ENCODE assay signal across 8 mouse cellular contexts in the genomic region with DNA sequence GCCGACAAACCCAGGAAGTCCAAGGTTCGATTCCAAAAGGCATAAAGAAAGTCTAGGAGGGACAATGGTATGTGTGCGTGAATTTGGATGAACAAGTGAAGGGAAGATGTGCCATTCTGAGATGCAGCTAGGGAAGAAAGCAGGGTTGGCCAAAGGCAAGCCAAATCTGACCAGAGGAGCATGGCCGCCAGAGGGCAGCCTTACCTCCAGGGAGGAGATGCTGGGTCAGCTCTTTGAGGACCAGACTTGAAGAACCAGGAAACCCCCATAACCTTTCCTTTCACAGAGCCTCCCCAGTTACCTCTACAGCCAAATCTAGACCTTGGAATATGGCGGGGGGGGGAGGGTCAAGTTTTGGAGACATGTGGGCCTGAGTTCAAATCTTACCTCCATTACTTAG.
DNase-seq lines count a peak whose midpoint lies in the region; ATAC-seq and TF ChIP-seq lines count a peak whose summit lies in the region.

No protein-coding gene starts in this region.

- peak; percentile 78 for DNase-seq in heart, postnatal 4 days
- DNase-seq in 416B (ENCODE audit: low read depth) (peak; percentile 47), MEL (ENCODE audit: low read depth, low spot score) (peak; percentile 25)
- DNase-seq in cerebellum, postnatal 36 days, result peak; percentile 69 to 81
- DNase-seq in kidney, postnatal 36 days, result peak; percentile 29 to 86

- H3K9ac ChIP-seq in heart, embryonic 12.5 days, result no peak overlapping the region
- no peak overlapping the region for H3K9ac ChIP-seq in MEL (ENCODE audit: control insufficient read depth, low read depth, low read length, poor library complexity, severe bottlenecking)

- no peaks in the 10 kb centered on the region for H3K79me2 ChIP-seq in MEL (ENCODE audit: control insufficient read depth, insufficient read depth, low read length, poor library complexity)

- TF ChIP-seq POLR2A in MEL (IDR thresholded peaks at IDR 0.05; ENCODE audit: control insufficient read depth in 1 of 2, insufficient read depth in 1 of 2, low read depth in 1 of 2, low read length in 2 of 2, poor library complexity in 1 of 2), result no peak
- TF ChIP-seq POLR2A in olfactory bulb, adult 2 months (IDR thresholded peaks at IDR 0.05; ENCODE audit: insufficient read depth, low read depth, low read length), result no peak

- no peak overlapping the region for H3K27ac ChIP-seq in heart, embryonic 12.5 days (ENCODE audit: poor library complexity, severe bottlenecking)
- H3K27ac ChIP-seq in MEL (ENCODE audit: control insufficient read depth, low read depth, low read length), result no peak overlapping the region
- H3K27ac ChIP-seq in olfactory bulb, adult 2 months (ENCODE audit: insufficient read depth, low read depth, low read length), result no peak overlapping the region

- H3K36me3 ChIP-seq in heart, embryonic 12.5 days, result no peaks in the 10 kb centered on the region
- H3K36me3 ChIP-seq in MEL (ENCODE audit: control insufficient read depth in 1 of 2, insufficient read depth in 2 of 2, low read length in 2 of 2), result no peaks in the 10 kb centered on the region

- WGBS in heart, embryonic 12.5 days, result 42% methylated on average over 5 of the region's 5 CpGs
- WGBS in olfactory bulb, adult 2 months, result 54% methylated on average over 5 of the region's 5 CpGs

- no peaks in the 10 kb centered on the region for H3K9me3 ChIP-seq in heart, embryonic 12.5 days (replicated peaks)
- H3K9me3 ChIP-seq in MEL (replicated peaks; ENCODE audit: insufficient read depth, low read length), result no peaks in the 10 kb centered on the region

- no peak for ATAC-seq in heart, embryonic 12.5 days (ENCODE audit: insufficient number of reproducible peaks, low FRiP score)
- ATAC-seq in inflammation-experienced regulatory T-cells, adult 6 months, result no peak

- TF ChIP-seq RAD21 in MEL (IDR thresholded peaks at IDR 0.05; ENCODE audit: low read depth, low read length), result peak; percentile 40

- TF ChIP-seq EP300 in MEL (IDR thresholded peaks at IDR 0.05; ENCODE audit: low read depth in 1 of 2, low read length in 2 of 2), result no peak

- H3K4me2 ChIP-seq in heart, embryonic 12.5 days, result no peak overlapping the region

- no peak overlapping the region for H3K4me3 ChIP-seq in heart, embryonic 12.5 days
- H3K4me3 ChIP-seq in MEL (ENCODE audit: control insufficient read depth in 1 of 2, insufficient read depth in 1 of 2, low read depth in 2 of 2, low read length in 2 of 2), result no peak overlapping the region
- H3K4me3 ChIP-seq in olfactory bulb, adult 2 months (ENCODE audit: insufficient read depth, low read depth, low read length), result no peak overlapping the region

- peaks cover 13% of the 10 kb centered on the region; the same call in 1 of the 2 replicates for H3K27me3 ChIP-seq in heart, embryonic 12.5 days (replicated peaks)
- peaks cover 0 to 1% of the 10 kb centered on the region in 2 experiments; a peak in 1 of 4 replicates for H3K27me3 ChIP-seq in MEL (ENCODE audit: control insufficient read depth in 1 of 2, insufficient read depth in 2 of 2, low read length in 2 of 2)

- peak; percentile 63 to 80 (median 68); a peak in 5 of 6 replicates for TF ChIP-seq CTCF in MEL (IDR thresholded peaks at IDR 0.05 in 2 of 3, conservative IDR thresholded peaks at IDR 0.05 in 1 of 3; ENCODE audit: control insufficient read depth in 1 of 3, insufficient read depth in 1 of 3, low read depth in 2 of 3, low read length in 3 of 3, poor library complexity in 1 of 3, severe bottlenecking in 1 of 3)
- TF ChIP-seq CTCF in olfactory bulb, adult 2 months (IDR thresholded peaks at IDR 0.05; ENCODE audit: insufficient read depth, low read depth, low read length), result peak; percentile 43; the same call in 1 of the 2 replicates

- H3K4me1 ChIP-seq in heart, embryonic 12.5 days (replicated peaks), result no peaks in the 10 kb centered on the region
- H3K4me1 ChIP-seq in MEL (ENCODE audit: control insufficient read depth in 1 of 2, insufficient read depth in 2 of 2, low read length in 2 of 2), result 0 out of 4 replicates have a peak, but pooled peaks cover 0 to under 1% of the 10 kb centered on the region in 2 experiments
- H3K4me1 ChIP-seq in olfactory bulb, adult 2 months (ENCODE audit: control insufficient read depth, insufficient read depth, low read length), result no peaks in the 10 kb centered on the region

TF ChIP-seq in MEL, 35 proteins besides CTCF, POLR2A, EP300 and RAD21:
- TF ChIP-seq KAT2A (conservative IDR thresholded peaks at IDR 0.05; ENCODE audit: low read depth, low read length), result no peak
- no peak for TF ChIP-seq GABPA (IDR thresholded peaks at IDR 0.05; ENCODE audit: low read depth, low read length)
- no peak for TF ChIP-seq NELFE (IDR thresholded peaks at IDR 0.05; ENCODE audit: low read depth, low read length)
- no peak for TF ChIP-seq TAL1 (IDR thresholded peaks at IDR 0.05; ENCODE audit: low read length)
- TF ChIP-seq CHD2 (IDR thresholded peaks at IDR 0.05; ENCODE audit: low read length), result no peak
- no peak for TF ChIP-seq ELF1 (IDR thresholded peaks at IDR 0.05; ENCODE audit: low read depth, low read length)
- no peak for TF ChIP-seq JUND (IDR thresholded peaks at IDR 0.05; ENCODE audit: low read depth, low read length)
- no peak for TF ChIP-seq CHD1 (IDR thresholded peaks at IDR 0.05; ENCODE audit: low read depth, low read length)
- no peak for TF ChIP-seq MXI1 (IDR thresholded peaks at IDR 0.05; ENCODE audit: low read depth, low read length)
- TF ChIP-seq MAFK (IDR thresholded peaks at IDR 0.05; ENCODE audit: borderline replicate concordance, low read depth, low read length), result peak; percentile 69; the same call in 1 of the 2 replicates
- TF ChIP-seq ETS1 (IDR thresholded peaks at IDR 0.05; ENCODE audit: low read depth, low read length), result no peak
- peak; percentile 63 for TF ChIP-seq SMC3 (IDR thresholded peaks at IDR 0.05; ENCODE audit: low read depth, low read length)
- TF ChIP-seq USF2 (IDR thresholded peaks at IDR 0.05; ENCODE audit: borderline replicate concordance in 1 of 2, insufficient read depth in 1 of 2, low read depth in 1 of 2, low read length in 2 of 2), result no peak
- no peak for TF ChIP-seq MAX (IDR thresholded peaks at IDR 0.05; ENCODE audit: low read length)
- TF ChIP-seq ZC3H11A (IDR thresholded peaks at IDR 0.05; ENCODE audit: low read depth, low read length), result peak; percentile 36
- no peak for TF ChIP-seq POLR2AphosphoS2 (IDR thresholded peaks at IDR 0.05; ENCODE audit: low read length)
- TF ChIP-seq ZMIZ1 (IDR thresholded peaks at IDR 0.05; ENCODE audit: low read depth, low read length), result no peak
- TF ChIP-seq MYB (IDR thresholded peaks at IDR 0.05; ENCODE audit: low read depth, low read length), result no peak
- no peak for TF ChIP-seq GATA1 (IDR thresholded peaks at IDR 0.05; ENCODE audit: low read depth, low read length)
- no peak for TF ChIP-seq UBTF (IDR thresholded peaks at IDR 0.05; ENCODE audit: borderline replicate concordance, insufficient read depth, low read depth, low read length)
- TF ChIP-seq RCOR1 (IDR thresholded peaks at IDR 0.05; ENCODE audit: low read depth, low read length), result no peak
- TF ChIP-seq ZNF384 (IDR thresholded peaks at IDR 0.05; ENCODE audit: low read depth, low read length), result no peak
- TF ChIP-seq ZKSCAN1 (IDR thresholded peaks at IDR 0.05; ENCODE audit: low read depth, low read length), result no peak
- no peak for TF ChIP-seq E2F4 (IDR thresholded peaks at IDR 0.05; ENCODE audit: borderline replicate concordance, low read depth, low read length)
- TF ChIP-seq SIN3A (IDR thresholded peaks at IDR 0.05; ENCODE audit: low read length), result no peak

Comparison
In these comparisons a context has a peak if more than half of its experiments do, and no peak if none do; other contexts are left out.
1. DNase-seq: peak in every context shown above with its lines; median percentile 78 in heart, postnatal 4 days; 75 in cerebellum, postnatal 36 days; 58 in kidney, postnatal 36 days; 47 in 416B; 25 in MEL.